Mouse (Mus musculus) CH12.LX (cell line): ENCODE data around the gene 2300002M23Rik. TPM values are rescaled to one million over a fixed set of nuclear protein-coding genes. Genes with fewer than 3 reads are reported as not detected.

ENCODE experiments used
- DNase-seq: peaks from one replicate; pipeline ENCODE4 v3.0.0-alpha.2; 2013; ENCODE audit errors: extremely low read depth
- H3K27ac ChIP-seq: 2 replicates; pipeline ENCODE4 v1.5.1; 2012; ENCODE audit warnings: low read depth, mild to moderate bottlenecking, control low read depth, moderate library complexity; ENCODE audit not compliant: insufficient read depth
- H3K27me3 ChIP-seq: replicated peaks from 2 replicates; pipeline ENCODE3; 2012; ENCODE audit warnings: inconsistent platforms
- H3K36me3 ChIP-seq, 2 experiments: replicated peaks in 1 of 2; 2 replicates each; pipeline versions ENCODE3 to v1.6.1; 2012; ENCODE audit warnings: inconsistent platforms in 1 of 2, low read length in 1 of 2, mild to moderate bottlenecking in 1 of 2, mixed read lengths in 1 of 2, moderate library complexity in 1 of 2; ENCODE audit not compliant: control insufficient read depth in 1 of 2, insufficient read depth in 1 of 2
- H3K4me1 ChIP-seq, 2 experiments: 2 replicates each; pipeline ENCODE4 v1.6.1; 2012; ENCODE audit warnings: inconsistent platforms in 1 of 2, moderate library complexity in 1 of 2; ENCODE audit not compliant: insufficient read depth in 2 of 2, control insufficient read depth in 1 of 2
- H3K4me2 ChIP-seq: 2 replicates; pipeline ENCODE4 v1.6.1; 2012; ENCODE audit warnings: low read depth, mild to moderate bottlenecking, control low read depth; ENCODE audit not compliant: poor library complexity, insufficient read depth, severe bottlenecking
- H3K4me3 ChIP-seq, 3 experiments: fragments of 150-350 bp in 1 of 3; sonication (generic) in 1 of 3; replicated peaks in 1 of 3; 2 replicates each; pipeline versions ENCODE3 to v1.5.1; 2011 to 2012; ENCODE audit warnings: low read depth in 2 of 3, low read length in 2 of 3, mild to moderate bottlenecking in 2 of 3, moderate library complexity in 2 of 3, control low read depth in 1 of 3, improper control_type of control experiment in 1 of 3, inconsistent platforms in 1 of 3, mixed read lengths in 1 of 3; ENCODE audit not compliant: poor library complexity in 1 of 3
- H3K79me2 ChIP-seq: replicated peaks from 2 replicates; pipeline ENCODE4 v1.6.1; 2012; ENCODE audit warnings: mild to moderate bottlenecking, moderate library complexity; ENCODE audit not compliant: control insufficient read depth, poor library complexity, insufficient read depth, severe bottlenecking; ENCODE audit errors: extremely low read depth
- H3K9ac ChIP-seq: 2 replicates; pipeline ENCODE4 v1.6.1; 2012; ENCODE audit warnings: low read depth, mild to moderate bottlenecking, control low read depth, moderate library complexity; ENCODE audit not compliant: insufficient read depth
- H3K9me3 ChIP-seq: replicated peaks from 2 replicates; pipeline ENCODE3; 2012; ENCODE audit warnings: low read length, inconsistent platforms, mixed read lengths
- BHLHE40 ChIP-seq: IDR thresholded peaks from 2 replicates; pipeline ENCODE4 v1.6.1; 2011; ENCODE audit warnings: mild to moderate bottlenecking, low read depth, low read length, improper control_type of control experiment
- CHD2 ChIP-seq: IDR thresholded peaks from 2 replicates; pipeline ENCODE4 v1.6.1; 2011; ENCODE audit warnings: low read length, improper control_type of control experiment
- E2F4 ChIP-seq: IDR thresholded peaks from 2 replicates; pipeline ENCODE4 v1.6.1; 2011; ENCODE audit warnings: low read depth, low read length, improper control_type of control experiment; ENCODE audit not compliant: insufficient replicate concordance
- ELF1 ChIP-seq: IDR thresholded peaks from 2 replicates; pipeline ENCODE4 v1.6.1; 2014; ENCODE audit warnings: low read depth, mild to moderate bottlenecking, inconsistent platforms, low read length, improper control_type of control experiment
- EP300 ChIP-seq: IDR thresholded peaks from 2 replicates; pipeline ENCODE4 v1.6.1; 2011; ENCODE audit warnings: low read length, improper control_type of control experiment
- ETS1 ChIP-seq: conservative IDR thresholded peaks from 2 replicates; pipeline ENCODE4 v1.6.1; 2012; ENCODE audit warnings: low read depth, mild to moderate bottlenecking, inconsistent platforms, low read length, improper control_type of control experiment, moderate library complexity
- GABPA ChIP-seq: IDR thresholded peaks from 2 replicates; pipeline ENCODE4 v1.6.1; 2012; ENCODE audit warnings: low read depth, low read length, improper control_type of control experiment, inconsistent platforms; ENCODE audit not compliant: insufficient replicate concordance
- IRF4 ChIP-seq: IDR thresholded peaks from 2 replicates; pipeline ENCODE4 v1.6.1; 2014; ENCODE audit warnings: low read depth, mild to moderate bottlenecking, inconsistent platforms, low read length, improper control_type of control experiment
- JUND ChIP-seq: conservative IDR thresholded peaks from 2 replicates; pipeline ENCODE4 v1.6.1; 2011; ENCODE audit warnings: low read depth, low read length, improper control_type of control experiment
- KAT2A ChIP-seq: IDR thresholded peaks from 2 replicates; pipeline ENCODE4 v1.6.1; 2012; ENCODE audit warnings: low read length, improper control_type of control experiment, inconsistent platforms; ENCODE audit not compliant: insufficient replicate concordance
- MAX ChIP-seq: IDR thresholded peaks from 2 replicates; pipeline ENCODE4 v1.6.1; 2011; ENCODE audit warnings: low read length, improper control_type of control experiment
- MAZ ChIP-seq: IDR thresholded peaks from 2 replicates; pipeline ENCODE4 v1.6.1; 2012; ENCODE audit warnings: low read depth, mild to moderate bottlenecking, inconsistent platforms, low read length, improper control_type of control experiment, moderate library complexity
- MEF2A ChIP-seq: IDR thresholded peaks from 2 replicates; pipeline ENCODE4 v1.6.1; 2014; ENCODE audit warnings: low read depth, mild to moderate bottlenecking, inconsistent platforms, low read length, improper control_type of control experiment, borderline replicate concordance
- MXI1 ChIP-seq: IDR thresholded peaks from 2 replicates; pipeline ENCODE4 v1.6.1; 2011; ENCODE audit warnings: mild to moderate bottlenecking, low read depth, low read length, improper control_type of control experiment
- NELFE ChIP-seq: IDR thresholded peaks from 2 replicates; pipeline ENCODE4 v1.6.1; 2011; ENCODE audit warnings: low read depth, low read length, improper control_type of control experiment
- NRF1 ChIP-seq: IDR thresholded peaks from 2 replicates; pipeline ENCODE4 v1.6.1; 2014; ENCODE audit warnings: low read depth, mild to moderate bottlenecking, inconsistent platforms, low read length, improper control_type of control experiment, moderate library complexity
- PAX5 ChIP-seq: IDR thresholded peaks from 2 replicates; pipeline ENCODE4 v1.6.1; 2012; ENCODE audit warnings: low read length, inconsistent platforms, mixed read lengths
- POLR2AphosphoS2 ChIP-seq: IDR thresholded peaks from 2 replicates; pipeline ENCODE4 v1.6.1; 2011; ENCODE audit warnings: low read depth, low read length, improper control_type of control experiment
- RAD21 ChIP-seq: IDR thresholded peaks from 2 replicates; pipeline ENCODE4 v1.6.1; 2011; ENCODE audit warnings: low read depth, mild to moderate bottlenecking, low read length, improper control_type of control experiment, moderate library complexity
- SIN3A ChIP-seq: IDR thresholded peaks from 2 replicates; pipeline ENCODE4 v1.6.1; 2012; ENCODE audit warnings: low read length, improper control_type of control experiment, inconsistent platforms
- TBP ChIP-seq: conservative IDR thresholded peaks from 2 replicates; pipeline ENCODE4 v1.6.1; 2011; ENCODE audit warnings: low read depth, low read length, improper control_type of control experiment
- TCF12 ChIP-seq: IDR thresholded peaks from 2 replicates; pipeline ENCODE4 v1.6.1; 2014; ENCODE audit warnings: low read depth, mild to moderate bottlenecking, inconsistent platforms, low read length, improper control_type of control experiment
- UBTF ChIP-seq: IDR thresholded peaks from 2 replicates; pipeline ENCODE4 v1.6.1; 2012; ENCODE audit warnings: low read depth, mild to moderate bottlenecking, inconsistent platforms, low read length, improper control_type of control experiment, moderate library complexity
- USF1 ChIP-seq: IDR thresholded peaks from 2 replicates; pipeline ENCODE4 v1.6.1; 2014; ENCODE audit warnings: low read depth, mild to moderate bottlenecking, inconsistent platforms, low read length, improper control_type of control experiment
- USF2 ChIP-seq: conservative IDR thresholded peaks from 2 replicates; pipeline ENCODE4 v1.6.1; 2011; ENCODE audit warnings: low read depth, low read length, improper control_type of control experiment
- ZC3H11A ChIP-seq: IDR thresholded peaks from 2 replicates; pipeline ENCODE4 v1.6.1; 2012; ENCODE audit warnings: low read depth, mild to moderate bottlenecking, inconsistent platforms, low read length, improper control_type of control experiment
- ZKSCAN1 ChIP-seq: IDR thresholded peaks from 2 replicates; pipeline ENCODE4 v1.6.1; 2012; ENCODE audit warnings: low read depth, inconsistent platforms, low read length, improper control_type of control experiment, borderline replicate concordance
- ZMIZ1 ChIP-seq: IDR thresholded peaks from 2 replicates; pipeline ENCODE4 v1.6.1; 2012; ENCODE audit warnings: low read depth, mild to moderate bottlenecking, inconsistent platforms, low read length, improper control_type of control experiment
- ZNF384 ChIP-seq: IDR thresholded peaks from 2 replicates; pipeline ENCODE4 v1.6.1; 2012; ENCODE audit warnings: low read depth, low read length, improper control_type of control experiment, inconsistent platforms
- dilution Hi-C: fragments of 300-500 bp; cut with MboI; formaldehyde crosslinking; loops from 2 replicates; pipeline ENCODE4 v1.14.3; 2020; ENCODE audit warnings: low sequenced_read_pairs; ENCODE audit not compliant: extremely low pct_unique_long_range_greater_than_20kb, extremely low pct_ligation_motif_present
- in situ Hi-C: fragments of 300-500 bp; cut with MboI; formaldehyde crosslinking; loops from 3 replicates; pipeline ENCODE4 v1.14.3; 2019; ENCODE audit warnings: low sequenced_read_pairs, low pct_ligation_motif_present, low pct_unique_long_range_greater_than_20kb, mixed read lengths
- polyA plus RNA-seq: library from polyadenylated mRNA; unstranded; fragments of >175 nt; gene quantifications from 2 replicates; pipeline ENCODE4 v1.2.1, GENCODE M21; 2012; ENCODE audit warnings: low read depth; ENCODE audit not compliant: insufficient read length
- total RNA-seq, 2 experiments: library from RNA; depleted of rRNA; stranded (reverse); fragments of 300-350 nt in 1 of 2; fragments of >200 nt in 1 of 2; gene quantifications; 2 replicates each; pipeline ENCODE4 v1.2.3; 2012 to 2014

The 2300002M23Rik gene
- total and polyA plus RNA-seq, 3 experiments, result not detected

DNA sequence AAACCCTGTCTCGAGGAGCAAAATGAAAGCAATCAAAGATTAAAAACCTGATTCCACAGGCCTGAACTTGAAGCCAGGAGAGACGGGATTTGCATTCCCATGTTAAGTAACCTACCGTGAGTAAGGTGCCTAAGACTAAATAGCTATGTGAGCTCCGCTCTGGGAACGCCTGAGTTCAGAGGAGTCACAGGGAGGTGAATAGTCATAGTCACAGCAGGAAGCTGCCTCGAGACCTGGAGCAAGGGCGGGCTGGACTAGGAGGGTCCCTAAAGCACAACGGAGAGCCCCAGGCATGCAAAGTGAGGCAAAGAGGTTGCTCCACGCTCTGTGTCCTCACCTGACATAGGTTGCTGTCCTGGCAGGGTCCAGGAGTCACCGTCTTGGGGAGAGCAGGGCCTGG lies 27.7 kb upstream of the 2300002M23Rik start:
- peaks cover 8 to 22% of the 10 kb centered on the region in 2 experiments for H3K4me1 ChIP-seq
- no peak overlapping the region for H3K4me3 ChIP-seq
- no peaks in the 10 kb centered on the region for H3K36me3 ChIP-seq
- H3K4me2 ChIP-seq, result no peak overlapping the region
- H3K79me2 ChIP-seq, result no peaks in the 10 kb centered on the region
- in situ Hi-C loops (no loop called here), dilution Hi-C loops (no loop called here)
- no peak overlapping the region for H3K9ac ChIP-seq
- peaks cover 8% of the 10 kb centered on the region for H3K27me3 ChIP-seq
- no peak overlapping the region for H3K27ac ChIP-seq
- H3K9me3 ChIP-seq, result no peaks in the 10 kb centered on the region
- DNase-seq, result no peak
- TF ChIP-seq TBP (no peak), BHLHE40 (no peak), E2F4 (no peak), IRF4 (no peak), POLR2AphosphoS2 (no peak), ZKSCAN1 (no peak), ZMIZ1 (no peak), MXI1 (no peak), RAD21 (no peak), KAT2A (no peak), ETS1 (no peak), PAX5 (no peak), CHD2 (no peak), MAZ (no peak), ZC3H11A (no peak), TCF12 (no peak), USF2 (no peak), JUND (no peak), UBTF (no peak)

DNA sequence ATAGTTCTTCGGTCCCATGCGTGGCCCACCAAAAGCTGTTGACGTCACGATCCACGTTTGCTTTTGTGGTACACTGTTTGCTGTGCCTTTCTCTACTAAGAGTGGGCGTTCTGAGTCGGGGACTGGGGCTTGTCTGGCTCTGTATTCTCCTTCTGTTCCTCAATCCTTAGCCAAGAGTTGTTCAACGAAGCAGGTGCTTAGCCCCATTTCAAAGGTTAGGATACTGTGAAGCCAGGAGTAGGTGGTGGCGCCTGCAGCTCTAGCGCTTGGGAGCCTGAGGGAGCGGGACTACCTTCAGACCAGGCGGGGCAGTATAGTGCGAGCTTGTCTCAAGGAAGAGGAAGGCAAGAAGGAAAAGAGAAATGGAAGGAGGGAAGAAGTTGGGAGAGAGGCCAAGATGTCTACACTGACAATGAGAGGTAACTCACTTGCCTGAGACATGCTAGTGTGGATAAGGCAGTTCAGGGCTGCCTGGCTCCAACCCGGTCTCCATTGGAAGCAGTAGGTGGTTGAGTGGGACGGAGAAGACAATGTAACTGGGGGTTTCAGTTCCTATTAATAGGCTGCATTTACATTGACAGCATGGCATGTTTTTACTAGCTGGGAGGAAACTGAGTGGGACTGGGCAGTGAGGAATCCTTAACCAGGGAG lies 24.4 kb upstream of the 2300002M23Rik start:
- DNase-seq, result no peak
- H3K79me2 ChIP-seq, result no peaks in the 10 kb centered on the region
- no peak overlapping the region for H3K4me2 ChIP-seq
- H3K4me1 ChIP-seq, result peaks cover 8 to 25% of the 10 kb centered on the region in 2 experiments
- no peak overlapping the region for H3K4me3 ChIP-seq
- no peaks in the 10 kb centered on the region for H3K9me3 ChIP-seq
- peaks cover 6% of the 10 kb centered on the region for H3K27me3 ChIP-seq
- in situ Hi-C loops, result no loop called here
- dilution Hi-C loops, result no loop called here
- no peak overlapping the region for H3K27ac ChIP-seq
- TF ChIP-seq GABPA (no peak), ELF1 (no peak), BHLHE40 (no peak), MEF2A (no peak), PAX5 (no peak), ZNF384 (no peak), MAX (no peak), ZC3H11A (no peak), ETS1 (no peak), EP300 (no peak), IRF4 (no peak), NRF1 (no peak), SIN3A (no peak), NELFE (no peak), USF1 (no peak), CHD2 (no peak), JUND (no peak), KAT2A (no peak), POLR2AphosphoS2 (no peak)
- H3K36me3 ChIP-seq, result no peaks in the 10 kb centered on the region
- no peak overlapping the region for H3K9ac ChIP-seq
